Mouse (Mus musculus): ENCODE data around the gene Psph. TPM values are rescaled to one million over a fixed set of nuclear protein-coding genes. Genes with fewer than 3 reads are reported as not detected.
A peak's percentile ranks its signal among the peaks of the same experiment; 100 is the strongest.

Gene Psph
- total and polyA plus RNA-seq, 3 experiments = 54.8 to 170 (median 148) TPM

DNA sequence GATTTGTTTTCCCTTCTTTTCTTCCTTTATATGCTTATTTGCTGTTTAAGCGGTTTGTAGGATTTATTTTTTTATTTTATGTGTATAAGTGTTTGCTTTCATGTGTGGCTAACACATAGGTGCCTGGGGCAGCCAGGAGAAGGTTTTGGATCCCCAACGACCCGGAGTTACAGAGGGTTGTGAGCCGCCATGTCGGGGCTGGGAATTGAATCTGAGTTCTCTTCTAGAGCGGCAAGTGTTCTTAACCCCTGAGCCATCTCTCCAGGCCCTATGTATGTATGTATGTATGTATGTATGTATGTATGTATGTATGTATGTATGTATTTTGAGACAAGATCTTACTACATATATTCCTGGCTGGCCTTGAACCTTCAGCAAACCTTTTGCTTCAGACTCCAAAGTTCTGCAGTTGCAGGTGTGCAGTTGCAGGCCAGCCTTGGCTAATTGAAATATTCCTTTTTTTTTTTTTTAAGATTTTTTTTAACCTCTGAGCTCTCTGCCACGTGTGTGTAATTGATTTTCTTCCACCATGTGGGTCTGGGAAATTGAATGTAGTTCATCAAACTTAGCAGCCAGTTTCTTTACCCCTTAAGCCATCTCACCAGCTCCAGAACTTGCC is 61.4 kb downstream of the Psph start:
- Histone ChIP-seq H3K4me1 (ENCODE audit: control insufficient read depth in 1 of 2, insufficient read depth in 2 of 2, low read length in 2 of 2) (peaks cover 15 to 46% of the 10 kb centered on the region in 2 experiments), H3K9ac (ENCODE audit: control insufficient read depth, low read depth, low read length, poor library complexity, severe bottlenecking) (peak overlapping the region; percentile 96), H3K4me3 (ENCODE audit: control insufficient read depth in 1 of 2, insufficient read depth in 1 of 2, low read depth in 2 of 2, low read length in 2 of 2) (peak overlapping the region; percentile 88 to 95), H3K36me3 (ENCODE audit: control insufficient read depth in 1 of 2, insufficient read depth in 2 of 2, low read length in 2 of 2) (peaks cover 0 to 39% of the 10 kb centered on the region in 2 experiments; a peak in 2 of 4 replicates), H3K27me3 (ENCODE audit: control insufficient read depth in 1 of 2, insufficient read depth in 2 of 2, low read length in 2 of 2) (no peaks in the 10 kb centered on the region), H3K79me2 (ENCODE audit: control insufficient read depth, insufficient read depth, low read length, poor library complexity) (peaks cover 23% of the 10 kb centered on the region), H3K9me3 (replicated peaks; ENCODE audit: insufficient read depth, low read length) (no peaks in the 10 kb centered on the region), H3K27ac (ENCODE audit: control insufficient read depth, low read depth, low read length) (peak overlapping the region; percentile 89)
- TF ChIP-seq JUND (IDR thresholded peaks at IDR 0.05; ENCODE audit: low read depth, low read length) (no peak), CHD1 (IDR thresholded peaks at IDR 0.05; ENCODE audit: low read depth, low read length) (peak; percentile 78; the same call in 1 of the 2 replicates), RAD21 (IDR thresholded peaks at IDR 0.05; ENCODE audit: low read depth, low read length) (no peak), MXI1 (IDR thresholded peaks at IDR 0.05; ENCODE audit: low read depth, low read length) (peak; percentile 51), MYC (IDR thresholded peaks at IDR 0.05; ENCODE audit: low read depth, low read length) (peak; percentile 63; the same call in 1 of the 2 replicates), UBTF (IDR thresholded peaks at IDR 0.05; ENCODE audit: borderline replicate concordance, insufficient read depth, low read depth, low read length) (no peak), MAX (IDR thresholded peaks at IDR 0.05; ENCODE audit: low read length) (peak; percentile 55), SIN3A (IDR thresholded peaks at IDR 0.05; ENCODE audit: low read length) (peak; percentile 64; the same call in 1 of the 2 replicates), ZNF384 (IDR thresholded peaks at IDR 0.05; ENCODE audit: low read depth, low read length) (peak; percentile 55)
- DNase-seq (ENCODE audit: low read depth, low spot score) = peak; percentile 60

DNA sequence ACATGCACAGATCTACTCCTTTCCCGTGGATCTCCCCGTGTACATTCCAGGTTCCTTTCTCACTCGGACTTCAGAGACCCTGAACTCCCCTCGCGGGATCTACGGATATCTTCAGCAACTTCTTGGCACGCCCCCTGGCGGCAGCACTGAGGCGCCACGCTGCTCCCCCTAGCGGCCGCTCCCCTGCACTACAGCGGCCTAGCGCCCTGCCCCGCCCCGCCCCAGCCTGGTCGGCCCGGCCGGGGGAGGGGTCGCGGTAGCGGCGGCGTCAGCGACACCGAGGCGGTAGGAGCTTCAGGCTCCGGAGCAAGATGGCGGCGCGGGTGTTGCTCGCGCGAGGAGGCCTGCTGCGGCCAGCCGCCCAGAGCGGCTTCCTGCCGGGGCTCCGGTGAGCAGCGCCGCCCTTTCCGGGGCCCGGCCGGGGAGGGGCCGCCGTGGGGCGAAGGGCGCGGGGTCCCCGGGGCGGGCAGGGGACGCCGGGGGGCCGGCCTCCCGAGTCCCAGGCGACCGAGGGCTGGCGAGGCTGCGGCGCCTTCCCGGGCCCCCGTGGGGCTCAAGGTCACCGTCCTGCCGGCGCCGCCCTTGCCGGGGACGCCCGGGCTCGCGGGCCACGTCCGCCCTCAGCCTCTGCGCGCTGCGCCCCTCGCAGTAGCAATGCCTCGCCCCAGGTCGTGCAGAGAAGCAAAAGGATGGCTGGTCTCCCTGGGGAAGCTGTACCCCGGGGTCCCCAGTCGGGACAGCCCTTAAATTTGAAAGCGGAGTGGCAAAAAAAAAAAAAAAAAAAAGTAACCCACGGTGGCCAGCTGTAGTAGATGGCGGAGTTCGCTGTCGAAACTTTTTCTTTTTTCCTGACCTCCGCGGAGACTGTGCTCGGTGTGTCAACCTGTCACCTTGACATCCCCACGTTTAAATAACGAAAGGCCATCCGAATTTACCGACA is 62.1 kb downstream of the Psph start, which contains the start of gene Nipsnap2:
Nipsnap2 (plus strand) TSS at position 230 of the 940 bp plus-strand sequence.
- Histone ChIP-seq H3K9me3 (replicated peaks; ENCODE audit: insufficient read depth, low read length) (no peaks in the 10 kb centered on the region), H3K4me3 (ENCODE audit: control insufficient read depth in 1 of 2, insufficient read depth in 1 of 2, low read depth in 2 of 2, low read length in 2 of 2) (peak within 1 kb of the TSS; percentile 88 to 95), H3K4me1 (ENCODE audit: control insufficient read depth in 1 of 2, insufficient read depth in 2 of 2, low read length in 2 of 2) (peaks cover 13 to 41% of the 10 kb centered on the region in 2 experiments), H3K79me2 (ENCODE audit: control insufficient read depth, insufficient read depth, low read length, poor library complexity) (peaks cover 23% of the 10 kb centered on the region), H3K27me3 (ENCODE audit: control insufficient read depth in 1 of 2, insufficient read depth in 2 of 2, low read length in 2 of 2) (no peaks in the 10 kb centered on the region), H3K9ac (ENCODE audit: control insufficient read depth, low read depth, low read length, poor library complexity, severe bottlenecking) (peak within 1 kb of the TSS; percentile 96), H3K27ac (ENCODE audit: control insufficient read depth, low read depth, low read length) (peak within 1 kb of the TSS; percentile 89), H3K36me3 (ENCODE audit: control insufficient read depth in 1 of 2, insufficient read depth in 2 of 2, low read length in 2 of 2) (peaks cover 0 to 39% of the 10 kb centered on the region in 2 experiments; a peak in 2 of 4 replicates)
- DNase-seq (ENCODE audit: low read depth, low spot score) = peak; percentile 90
- TF ChIP-seq GATA1 (IDR thresholded peaks at IDR 0.05; ENCODE audit: low read depth, low read length) (no peak), BHLHE40 (IDR thresholded peaks at IDR 0.05; ENCODE audit: borderline replicate concordance, low read depth, low read length) (no peak), POLR2AphosphoS2 (IDR thresholded peaks at IDR 0.05; ENCODE audit: low read length) (no peak), RCOR1 (IDR thresholded peaks at IDR 0.05; ENCODE audit: low read depth, low read length) (no peak), GABPA (IDR thresholded peaks at IDR 0.05; ENCODE audit: low read depth, low read length) (no peak), NRF1 (IDR thresholded peaks at IDR 0.05; ENCODE audit: insufficient read depth, low read depth, low read length, poor library complexity, severe bottlenecking) (no peak), HCFC1 (IDR thresholded peaks at IDR 0.05; ENCODE audit: low read depth, low read length) (peak; percentile 70; the same call in 1 of the 2 replicates), MXI1 (IDR thresholded peaks at IDR 0.05; ENCODE audit: low read depth, low read length) (peak; percentile 10), SIN3A (IDR thresholded peaks at IDR 0.05; ENCODE audit: low read length) (no peak; the same call in 1 of the 2 replicates), ELF1 (IDR thresholded peaks at IDR 0.05; ENCODE audit: low read depth, low read length) (no peak; the same call in 1 of the 2 replicates), USF1 (IDR thresholded peaks at IDR 0.05; ENCODE audit: low read depth, low read length) (no peak), CHD1 (IDR thresholded peaks at IDR 0.05; ENCODE audit: low read depth, low read length) (no peak; the same call in 1 of the 2 replicates), ZMIZ1 (IDR thresholded peaks at IDR 0.05; ENCODE audit: low read depth, low read length) (no peak), ZKSCAN1 (IDR thresholded peaks at IDR 0.05; ENCODE audit: low read depth, low read length) (no peak), KAT2A (conservative IDR thresholded peaks at IDR 0.05; ENCODE audit: low read depth, low read length) (no peak; the same call in 1 of the 2 replicates), CHD2 (IDR thresholded peaks at IDR 0.05; ENCODE audit: low read length) (no peak), CTCF (IDR thresholded peaks at IDR 0.05 in 2 of 3, conservative IDR thresholded peaks at IDR 0.05 in 1 of 3; ENCODE audit: control insufficient read depth in 1 of 3, insufficient read depth in 1 of 3, low read depth in 2 of 3, low read length in 3 of 3, poor library complexity in 1 of 3, severe bottlenecking in 1 of 3) (peak in 2 of 3 experiments; percentile 88 to 100; a peak in 5 of 6 replicates), POLR2A (IDR thresholded peaks at IDR 0.05; ENCODE audit: control insufficient read depth in 1 of 2, insufficient read depth in 1 of 2, low read depth in 1 of 2, low read length in 2 of 2, poor library complexity in 1 of 2) (peak; percentile 49 to 60; a peak in 2 of 4 replicates), JUND (IDR thresholded peaks at IDR 0.05; ENCODE audit: low read depth, low read length) (no peak), MAZ (IDR thresholded peaks at IDR 0.05; ENCODE audit: low read depth, low read length) (0 out of 2 replicates have a peak, but pooled peaks have one; percentile 67), NELFE (IDR thresholded peaks at IDR 0.05; ENCODE audit: low read depth, low read length) (0 out of 2 replicates have a peak, but pooled peaks have one; percentile 28), MAFK (IDR thresholded peaks at IDR 0.05; ENCODE audit: borderline replicate concordance, low read depth, low read length) (no peak)

Measured in MEL (cell line).